Mouse (Mus musculus): ENCODE measurements around the gene Srsf2. TPM values are rescaled to one million over a fixed set of nuclear protein-coding genes. Genes with fewer than 3 reads are reported as not detected.

The Srsf2 gene
- 100 to 1,000 TPM; 377 to 380 TPM for total RNA-seq (2023)

DNA sequence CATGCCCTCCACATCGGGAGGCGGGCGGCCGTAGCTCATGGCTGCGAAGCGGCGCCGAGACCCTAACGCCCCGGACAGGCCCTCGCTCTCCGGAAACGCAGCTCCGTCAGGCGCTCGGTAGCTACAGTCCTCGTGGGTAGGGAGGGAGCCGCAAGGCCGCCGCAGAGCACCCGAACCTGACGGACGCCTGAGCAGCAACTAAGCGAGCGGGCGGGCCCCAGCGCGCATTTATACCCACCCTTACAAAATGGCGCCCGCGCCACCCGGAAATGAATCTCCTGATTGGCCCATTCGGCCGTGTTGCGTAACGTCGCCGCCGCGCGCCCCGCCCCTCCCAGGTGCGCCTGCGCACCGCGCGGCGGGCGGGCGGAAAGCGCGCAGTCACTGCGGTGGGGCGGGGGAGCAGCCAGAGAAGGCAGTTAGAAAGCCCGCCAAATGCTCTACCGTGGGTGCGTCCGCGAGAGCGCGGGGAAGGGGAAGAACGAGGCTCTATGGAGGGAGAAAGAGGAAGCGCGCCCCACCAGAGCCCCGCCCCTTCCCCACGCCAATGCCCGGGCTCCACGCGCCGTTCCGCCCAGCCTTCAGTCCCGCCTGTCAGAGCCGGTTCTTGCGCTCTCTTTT, at the start of gene Srsf2:
Srsf2 (minus strand) TSS at position 204 of the 621 bp plus-strand sequence.

DNA sequence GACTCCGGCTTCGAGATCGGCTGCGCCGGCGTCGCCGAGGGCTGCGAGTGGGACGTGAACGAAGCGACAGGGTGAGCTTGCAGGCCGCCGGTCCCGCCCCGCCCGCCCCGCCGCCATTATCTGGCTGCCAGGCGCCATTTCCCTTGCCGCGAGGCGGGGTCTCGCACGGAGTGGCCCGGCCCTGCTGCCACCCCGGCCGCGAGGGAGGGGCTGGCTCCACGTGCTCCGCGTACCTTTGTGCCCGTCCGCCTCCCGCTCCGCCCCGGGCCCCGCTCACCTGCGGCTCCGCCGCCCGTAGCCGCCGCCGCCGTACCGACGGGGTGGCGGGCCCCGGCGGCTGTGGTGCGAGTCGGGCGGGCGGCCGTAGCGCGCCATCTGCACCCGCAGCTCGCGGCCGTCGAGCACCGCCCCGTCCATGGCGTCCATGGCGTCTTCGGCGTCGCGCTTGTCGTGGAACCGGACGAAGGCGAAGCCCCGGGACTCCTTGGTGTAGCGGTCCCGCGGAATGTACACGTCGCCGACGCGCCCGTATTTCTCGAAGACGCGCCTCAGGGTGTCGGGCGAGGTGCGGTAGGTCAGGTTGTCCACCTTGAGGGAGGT, 503 bp downstream of the Srsf2 start, which contains the start of gene Mfsd11:
Mfsd11 (plus strand) TSS at position 150 of the 600 bp plus-strand sequence.

DNA sequence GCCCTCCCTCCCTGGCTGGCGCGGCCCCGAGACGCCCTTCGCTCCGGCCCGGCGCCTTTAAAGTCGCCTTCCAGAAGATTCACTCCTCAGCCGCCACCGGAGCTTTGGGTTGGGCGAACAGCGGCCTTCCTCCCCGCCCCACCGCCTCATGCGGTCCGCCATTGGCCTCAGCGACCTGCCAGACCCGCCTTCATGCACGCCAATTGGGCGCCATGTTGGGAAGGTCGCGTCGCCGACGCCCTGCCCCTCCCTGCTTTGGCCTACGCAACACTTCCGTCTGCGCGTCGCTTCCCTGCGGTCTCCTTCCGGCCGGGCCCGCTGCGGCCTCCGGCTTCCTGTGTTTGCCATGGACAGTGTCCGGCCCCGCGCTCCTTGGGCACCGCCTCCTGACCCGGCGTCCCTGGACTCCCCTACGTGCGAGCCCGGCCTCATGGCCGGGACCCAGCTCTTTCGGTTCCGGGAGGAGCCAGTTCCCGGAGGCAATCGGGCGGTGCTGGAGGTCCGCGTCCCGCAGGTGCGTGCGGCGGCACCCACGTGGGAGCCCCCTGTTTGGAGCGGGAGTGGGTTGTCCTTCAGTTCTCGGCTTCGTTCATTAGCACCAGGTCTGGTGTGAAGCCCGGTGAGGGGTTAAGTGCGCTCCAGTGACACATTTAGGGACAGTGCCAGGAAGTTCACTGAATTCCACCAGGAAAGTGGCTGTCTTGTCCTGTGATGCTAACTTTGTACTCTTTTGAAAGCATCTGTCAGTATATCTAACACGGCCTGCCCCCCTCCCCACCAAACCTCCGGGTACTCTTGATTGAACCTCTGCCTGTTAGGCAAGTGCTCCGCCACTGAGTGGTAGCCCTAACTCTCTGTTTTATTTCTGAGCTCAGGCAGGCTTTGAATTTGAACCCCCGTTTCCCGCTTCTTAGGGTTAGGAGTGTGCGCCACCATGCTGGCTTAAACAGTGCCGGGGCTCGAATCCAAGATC, 9.3 kb downstream of the Srsf2 start, which contains the start of the genes Mettl23 and Jmjd6:
Mettl23 (plus strand) TSS at position 18 of the 973 bp plus-strand sequence.
Jmjd6 (minus strand) TSS at position 189 of the 973 bp plus-strand sequence.

DNA sequence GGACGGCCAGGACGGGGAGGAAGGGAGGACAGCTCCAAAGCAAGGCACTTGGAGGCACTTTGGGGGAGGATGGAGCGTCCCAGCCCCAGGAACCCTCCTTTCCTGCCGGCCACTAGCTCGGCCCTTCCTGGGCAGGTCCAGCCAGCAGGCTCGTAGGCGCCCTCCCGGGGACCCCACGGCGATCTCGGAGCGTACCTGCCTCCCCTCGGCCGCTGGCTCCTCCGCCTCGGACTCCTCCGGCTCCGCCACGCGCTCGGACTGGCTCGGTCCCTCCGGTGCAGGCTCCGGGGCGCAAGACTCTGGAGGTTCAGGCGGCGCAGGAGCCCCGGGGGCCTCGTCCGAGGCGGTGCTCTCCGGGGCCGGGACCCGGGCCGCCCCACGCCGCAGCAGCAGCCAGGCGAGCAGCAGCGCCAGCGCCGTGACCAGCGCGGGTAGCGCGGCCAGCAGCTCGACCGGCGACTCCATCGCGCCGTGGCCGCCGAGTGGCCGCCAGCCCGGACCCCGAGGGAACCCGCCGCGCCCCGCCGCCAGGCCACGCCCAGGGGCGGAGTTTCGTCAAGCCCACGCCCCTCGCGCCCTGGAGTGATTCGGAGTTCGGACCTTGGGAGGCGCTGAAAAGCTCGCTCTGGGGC, 25.2 kb downstream of the Srsf2 start, which contains the start of gene Mxra7:
Mxra7 (minus strand) TSS at position 513 of the 632 bp plus-strand sequence.

Other genes with a start within 250 kb of the Srsf2 start
- gene Rhbdf2, start 226.1 kb downstream of the Srsf2 start, total RNA-seq (2023): 100 to 1,000 TPM in 1 of 2 experiments, 10 to 100 TPM in 1; 96.6 to 100 TPM
- gene Prcd, start 199.6 kb downstream of the Srsf2 start, total RNA-seq (2023): not detected
- not detected for gene Cygb, start 198.8 kb downstream of the Srsf2 start, total RNA-seq (2023)
- not detected for gene St6galnac1, start 77.6 kb downstream of the Srsf2 start, total RNA-seq (2023)
- not detected for gene Mxra7, start 25.0 kb downstream of the Srsf2 start, total RNA-seq (2023)
- 10 to 100 TPM; 65.5 to 81.6 TPM for gene Mettl23, start 9.8 kb downstream of the Srsf2 start, total RNA-seq (2023)
- 10 to 100 TPM; 70.9 to 79.8 TPM for gene Jmjd6, start 9.6 kb downstream of the Srsf2 start, total RNA-seq (2023)
- gene Mfsd11, start 654 bp downstream of the Srsf2 start, total RNA-seq (2023): 10 to 100 TPM; 18.3 to 29.8 TPM
- not detected for gene Mgat5b, start 65.8 kb upstream of the Srsf2 start, total RNA-seq (2023)